Mouse (Mus musculus) urinary bladder, postnatal 4 days (tissue): ENCODE data around the gene Ccno.

ENCODE experiments used
- DNase-seq, 2 experiments: peaks; one replicate each; pipeline ENCODE4 v3.0.0; 2021 to 2022; ENCODE audit warnings: low spot score in 2 of 2

Ccno gene

DNA sequence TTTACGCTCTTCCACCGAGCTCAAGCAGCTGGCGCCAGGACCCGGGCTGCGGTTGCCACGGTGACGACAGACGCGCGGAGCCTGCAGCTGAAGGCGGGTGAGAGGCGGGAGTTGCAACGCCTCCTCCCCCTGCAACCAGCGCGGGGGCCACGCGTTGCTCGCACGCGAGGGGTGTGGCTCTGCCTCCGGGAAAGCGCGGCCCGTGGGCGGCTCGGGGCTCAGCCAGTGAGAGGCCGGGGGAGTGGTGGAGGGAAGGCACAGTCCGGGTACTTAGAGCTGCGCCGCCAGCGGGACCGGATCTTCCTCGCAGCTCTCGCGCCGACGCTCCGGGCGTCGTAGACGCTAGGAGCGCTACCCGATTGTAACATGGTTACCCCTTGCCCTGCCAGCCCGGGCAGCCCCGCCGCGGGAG lies at the start of gene Ccno:
Gene Ccno (plus strand): TSS at position 271 of the 412 bp plus-strand sequence.
- peak; percentile 94 to 95 for DNase-seq

DNA sequence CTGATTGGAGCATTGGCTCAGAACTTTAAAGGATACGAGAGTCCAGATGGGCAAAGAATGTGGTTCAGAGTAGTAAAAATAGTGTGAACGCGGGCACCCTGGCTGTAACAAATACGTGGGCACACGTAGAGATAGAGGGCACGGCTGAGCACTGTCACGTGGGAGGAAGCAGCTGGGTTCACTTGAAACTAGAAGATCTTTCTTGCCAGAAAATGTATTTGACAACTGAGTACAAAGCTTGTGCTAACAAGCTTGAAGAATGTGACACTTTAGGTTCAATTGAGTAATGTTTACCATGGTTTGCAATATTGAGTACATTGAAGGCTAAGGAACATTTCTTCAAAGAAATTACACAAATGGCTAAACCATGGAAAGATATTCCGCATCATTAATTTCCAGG lies 49.5 kb upstream of the Ccno start:
- no peak for DNase-seq

DNA sequence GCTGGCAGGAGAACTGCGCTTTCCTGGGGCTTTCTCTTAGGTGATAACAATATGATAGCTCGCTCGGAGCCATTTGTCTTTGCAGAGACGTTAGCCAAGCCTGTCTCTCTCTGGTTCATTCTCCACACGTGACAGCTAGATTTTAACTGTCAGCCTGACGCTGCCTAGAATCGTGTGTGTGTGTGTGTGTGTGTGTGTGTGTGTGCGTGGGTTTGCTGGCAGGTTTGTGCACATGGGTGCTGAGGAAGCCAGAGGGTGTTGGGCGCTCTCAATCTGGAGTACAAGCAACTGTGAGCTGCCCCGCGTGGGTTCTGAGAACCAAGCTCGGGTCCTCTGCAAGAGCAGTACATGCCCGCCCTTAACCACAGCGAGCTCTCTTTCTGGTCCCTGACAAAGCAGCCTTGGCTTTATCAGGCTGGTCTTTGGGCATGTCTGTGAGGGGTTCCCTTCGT lies 45.7 kb upstream of the Ccno start:
- DNase-seq = no peak

DNA sequence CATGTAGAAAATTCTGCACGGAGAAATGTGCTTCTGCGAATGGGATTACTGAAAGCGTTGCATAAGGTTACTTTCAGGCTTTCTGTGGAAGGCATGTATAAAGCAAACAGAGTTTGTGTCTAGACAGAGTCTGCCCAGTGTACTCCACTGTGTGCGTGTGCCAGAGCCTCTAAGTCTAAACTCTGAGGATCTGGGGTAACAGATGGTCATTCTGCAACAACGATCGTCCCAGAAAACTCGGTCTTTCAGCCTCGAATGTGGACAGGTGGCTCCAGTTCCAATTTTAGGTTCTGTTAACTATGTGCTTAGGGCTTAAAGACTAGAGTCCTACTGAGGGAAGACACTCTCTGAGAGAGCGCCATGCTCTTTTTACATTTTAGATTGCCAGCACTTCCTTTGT lies 42.3 kb upstream of the Ccno start:
- DNase-seq = no peak

DNA sequence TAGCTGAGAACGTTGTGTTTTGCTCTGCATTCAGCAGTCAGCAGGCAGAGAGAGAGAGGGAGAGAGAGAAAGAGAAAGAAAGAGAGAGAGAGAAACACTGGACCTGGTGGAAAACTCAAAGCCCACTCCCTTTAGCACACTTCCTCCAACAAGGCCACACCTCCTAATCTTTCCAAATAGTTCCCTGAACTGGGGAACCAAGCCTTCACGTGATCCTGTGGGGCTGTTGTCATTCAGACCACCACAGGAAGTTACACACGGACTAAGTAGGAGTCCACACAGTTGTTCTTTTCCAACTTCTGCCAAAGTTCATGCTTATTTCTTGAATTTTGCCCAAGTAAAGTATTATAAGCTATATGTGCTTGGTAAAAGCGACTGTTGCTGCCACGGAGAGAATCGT lies 41.7 kb upstream of the Ccno start:
- DNase-seq = no peak

DNA sequence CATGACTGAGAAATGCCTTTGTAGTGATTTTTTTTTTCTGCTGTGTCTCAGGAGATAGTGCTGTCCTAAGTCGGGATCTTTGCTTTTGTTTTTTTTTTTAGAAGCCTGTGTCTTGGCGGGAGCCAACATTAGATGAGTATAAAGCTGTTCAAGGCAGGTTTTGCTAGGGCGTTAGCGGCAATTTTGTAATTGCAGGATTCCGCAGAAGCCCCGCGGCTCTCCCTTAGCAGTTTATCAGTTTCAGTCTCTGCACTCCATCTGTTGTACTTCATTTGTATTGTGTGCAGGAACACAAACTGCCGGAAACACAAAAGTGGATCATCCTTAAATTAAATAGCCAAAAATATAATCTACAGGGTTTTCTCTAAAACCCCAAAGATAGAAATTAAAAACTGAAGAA lies 33.5 kb upstream of the Ccno start:
- DNase-seq = no peak

DNA sequence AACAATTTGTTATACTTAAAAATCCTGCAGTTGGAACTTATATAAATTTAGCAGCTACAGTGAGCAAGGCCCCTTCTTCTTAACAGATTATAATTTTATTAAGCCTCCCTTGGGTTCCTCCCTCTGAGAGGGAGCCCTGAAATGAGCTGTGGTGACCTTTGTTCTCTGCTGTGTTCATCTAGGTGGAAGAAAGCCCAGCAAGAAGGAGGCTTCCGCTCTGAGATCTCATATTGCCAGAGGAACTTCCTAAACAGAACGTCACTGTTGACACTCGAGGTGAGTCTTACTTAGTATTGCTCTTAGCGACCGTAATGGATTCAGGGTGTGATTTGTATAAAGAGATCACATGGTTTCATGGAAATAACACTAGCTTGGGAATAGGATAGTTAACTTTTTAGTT lies 24.5 kb upstream of the Ccno start:
- DNase-seq = no peak

DNA sequence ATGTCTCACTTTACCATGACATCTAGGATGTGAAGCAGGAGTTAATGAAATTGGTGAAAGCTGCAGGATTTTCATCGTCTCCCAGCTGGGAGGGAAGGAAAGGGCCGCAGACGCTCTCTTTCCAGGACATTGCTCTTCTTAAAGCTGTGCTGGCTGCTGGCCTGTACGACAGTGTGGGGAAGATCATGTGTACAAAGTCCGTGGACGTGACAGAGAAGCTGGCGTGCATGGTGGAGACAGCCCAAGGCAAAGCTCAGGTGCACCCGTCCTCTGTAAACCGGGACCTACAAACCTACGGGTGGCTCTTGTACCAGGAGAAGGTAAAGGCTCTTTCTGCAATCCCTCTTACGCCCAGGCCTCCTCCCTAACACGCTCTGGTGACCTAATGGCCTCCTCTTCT lies 23.2 kb upstream of the Ccno start:
- DNase-seq = no peak

DNA sequence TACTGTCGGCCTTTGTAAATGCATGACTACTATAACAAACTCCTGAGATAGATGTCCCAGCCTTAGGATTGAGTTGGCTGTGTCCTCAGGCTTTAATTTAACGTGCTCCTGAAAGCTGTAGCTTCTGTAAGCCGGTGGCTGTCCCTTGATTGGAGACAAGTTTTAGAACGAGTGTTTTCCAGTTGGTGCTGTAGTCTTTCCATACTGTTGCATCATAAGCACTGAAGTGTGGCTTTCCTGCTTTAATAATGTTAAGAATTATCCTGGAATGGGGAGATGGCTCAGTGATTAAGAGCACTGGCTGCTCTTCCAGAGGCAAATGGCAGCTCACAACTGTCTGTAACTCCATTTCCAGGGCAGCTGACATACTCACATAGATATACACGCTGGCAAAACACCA lies 20.3 kb upstream of the Ccno start:
- DNase-seq = no peak

DNA sequence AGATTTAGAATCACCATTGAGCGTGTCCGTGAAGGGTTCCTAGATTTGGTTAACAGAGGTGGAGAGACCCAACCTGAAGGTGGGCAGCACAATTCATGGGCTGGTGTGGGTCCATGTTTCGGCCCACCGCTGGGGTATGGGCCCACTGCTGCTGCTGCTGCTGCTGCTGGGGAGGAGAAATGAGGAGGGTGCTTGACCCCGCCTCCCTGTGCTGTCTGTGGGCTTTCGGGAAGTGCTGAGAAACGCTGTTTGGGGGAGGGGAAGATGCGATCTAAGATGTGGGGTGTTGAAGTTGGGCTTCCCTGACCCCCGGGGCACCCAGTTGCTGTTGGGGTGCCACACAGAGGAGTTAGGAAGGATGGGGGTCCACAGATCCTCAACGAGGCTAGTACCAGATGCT lies 10.9 kb upstream of the Ccno start:
- DNase-seq = no peak

DNA sequence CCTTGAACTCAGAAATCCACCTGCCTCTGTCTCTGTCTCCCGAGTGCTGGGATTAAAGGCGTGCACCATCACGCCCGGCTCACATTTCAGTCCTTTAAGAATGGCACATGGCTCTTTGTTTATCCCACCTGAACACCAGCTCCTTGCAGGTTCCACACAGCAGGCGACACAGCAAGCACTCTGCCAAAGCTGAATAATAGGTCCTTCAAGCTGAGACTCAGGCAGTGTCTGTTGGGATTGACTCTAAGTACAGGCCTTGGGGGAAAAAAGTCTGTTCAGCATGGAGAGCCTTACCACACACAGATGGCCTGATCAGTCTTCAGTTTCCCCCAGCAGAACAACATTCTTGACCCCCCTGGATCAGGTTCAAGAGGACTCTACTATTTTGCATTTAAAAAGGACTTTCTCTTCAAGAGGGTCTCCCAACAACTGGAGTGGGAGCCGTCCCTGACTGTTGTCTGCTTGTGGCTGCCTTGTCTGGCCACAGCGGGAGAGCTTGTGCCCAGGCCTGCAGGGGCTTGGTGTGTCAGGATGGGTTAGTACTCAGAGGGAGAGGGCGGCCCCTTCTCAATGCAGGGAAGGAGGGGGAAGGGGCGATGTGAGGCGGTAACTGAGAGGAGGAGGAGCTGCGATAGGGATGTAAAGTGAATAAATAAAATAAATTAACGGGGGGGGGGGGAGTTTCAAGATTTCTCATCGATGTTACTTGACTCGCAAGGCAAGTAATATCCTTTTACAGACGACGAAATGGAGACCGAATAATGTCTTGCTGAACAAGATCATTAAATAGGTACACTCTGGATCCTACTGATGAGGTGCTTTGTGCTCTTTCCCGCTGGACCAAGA lies 1.8 kb upstream of the Ccno start:
- no peak for DNase-seq

DNA sequence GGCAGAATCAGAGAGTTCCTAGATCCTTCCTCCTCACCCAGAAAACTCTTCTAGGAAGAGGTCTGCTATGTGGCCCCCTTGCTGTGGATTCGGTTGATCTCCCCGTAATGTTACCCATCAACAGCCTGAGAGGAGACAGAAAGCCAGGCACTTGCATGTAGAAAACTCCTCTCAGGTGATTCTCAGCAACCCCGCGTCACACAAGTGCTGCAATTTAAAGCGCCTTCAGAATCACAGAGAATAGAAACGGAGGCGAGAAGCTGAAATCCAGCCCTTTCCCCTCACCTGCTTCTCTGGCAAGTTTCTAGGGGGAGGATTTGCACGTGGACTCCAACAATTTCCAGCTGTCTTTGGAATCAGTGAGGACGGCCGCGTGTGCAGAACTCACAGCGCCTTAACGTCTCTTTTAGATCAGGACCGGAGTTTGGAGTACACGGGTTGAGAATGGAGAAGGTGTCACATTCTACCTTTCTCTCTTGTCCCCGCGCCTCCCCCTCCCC lies 1.1 kb upstream of the Ccno start:
- no peak for DNase-seq

DNA sequence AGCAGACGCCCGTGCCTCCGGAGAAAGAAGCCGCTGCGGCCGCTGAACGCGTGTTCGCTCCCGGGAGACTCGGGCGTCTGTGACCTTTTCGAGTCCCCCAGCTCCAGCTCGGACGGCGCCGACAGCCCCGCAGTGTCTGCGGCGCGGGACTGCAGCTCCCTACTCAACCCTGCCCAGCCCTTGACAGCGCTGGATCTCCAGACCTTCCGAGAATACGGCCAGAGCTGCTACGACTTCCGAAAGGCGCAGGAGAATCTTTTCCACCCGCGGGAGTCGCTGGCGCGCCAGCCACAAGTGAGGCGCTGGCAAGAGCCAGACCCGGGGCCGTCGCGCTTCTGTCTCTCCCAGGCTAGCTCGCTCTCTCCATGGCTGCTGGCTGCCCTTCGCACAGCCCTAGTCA lies 389 bp downstream of the Ccno start:
- DNase-seq = no peak

DNA sequence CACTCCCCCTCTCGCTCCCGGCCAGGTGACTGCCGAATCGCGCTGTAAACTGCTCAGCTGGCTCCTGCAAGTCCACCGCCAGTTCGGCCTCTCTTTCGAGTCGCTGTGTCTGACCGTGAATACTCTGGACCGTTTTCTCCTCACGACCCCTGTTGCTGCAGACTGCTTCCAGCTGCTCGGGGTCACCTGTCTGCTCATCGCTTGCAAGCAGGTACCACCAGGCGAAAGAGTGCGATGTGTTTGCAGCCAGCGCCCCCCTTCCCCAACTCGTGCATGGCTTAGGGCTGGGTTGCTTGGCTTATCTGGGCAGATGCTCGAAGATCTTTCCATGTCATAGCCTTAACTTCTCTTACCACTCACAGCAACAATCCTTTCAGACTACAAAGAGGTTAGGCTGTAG lies 1.3 kb downstream of the Ccno start:
- DNase-seq = no peak

DNA sequence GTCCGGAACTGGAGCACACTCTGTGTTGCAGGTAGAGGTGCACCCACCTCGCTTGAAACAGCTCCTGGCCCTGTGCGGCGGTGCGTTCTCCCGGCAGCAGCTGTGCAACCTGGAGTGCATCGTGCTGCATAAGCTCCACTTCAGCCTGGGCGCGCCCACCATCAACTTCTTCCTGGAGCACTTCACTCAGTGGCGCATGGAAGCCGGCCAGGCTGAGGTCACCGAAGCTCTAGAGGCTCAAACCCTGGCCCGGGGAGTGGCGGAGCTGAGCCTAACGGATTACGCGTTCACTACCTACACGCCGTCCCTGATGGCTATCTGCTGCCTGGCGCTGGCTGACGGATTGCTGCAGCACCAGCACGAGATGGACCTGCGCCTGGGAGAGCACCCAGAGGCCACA lies 1.9 kb downstream of the Ccno start:
- no peak for DNase-seq

DNA sequence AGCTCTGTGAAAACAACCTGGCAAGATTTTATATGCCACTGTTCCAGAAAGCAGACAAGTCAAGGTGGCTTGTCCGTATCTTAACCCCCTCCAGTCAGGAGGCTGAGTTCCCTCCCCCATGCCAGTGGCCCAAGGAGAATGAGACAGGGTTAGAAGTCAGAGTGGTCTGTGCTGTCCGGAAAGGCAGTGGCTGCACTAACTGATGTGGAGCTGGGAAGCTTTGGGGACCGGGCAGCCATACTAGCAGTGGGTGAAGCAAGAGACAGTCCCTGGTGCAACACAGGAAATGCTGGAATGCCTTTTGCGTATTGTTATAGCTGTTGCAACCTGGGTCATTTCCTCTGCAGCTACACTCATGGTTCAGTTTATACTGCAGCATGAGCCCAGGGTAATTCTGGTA lies 2.7 kb downstream of the Ccno start:
- DNase-seq = no peak

DNA sequence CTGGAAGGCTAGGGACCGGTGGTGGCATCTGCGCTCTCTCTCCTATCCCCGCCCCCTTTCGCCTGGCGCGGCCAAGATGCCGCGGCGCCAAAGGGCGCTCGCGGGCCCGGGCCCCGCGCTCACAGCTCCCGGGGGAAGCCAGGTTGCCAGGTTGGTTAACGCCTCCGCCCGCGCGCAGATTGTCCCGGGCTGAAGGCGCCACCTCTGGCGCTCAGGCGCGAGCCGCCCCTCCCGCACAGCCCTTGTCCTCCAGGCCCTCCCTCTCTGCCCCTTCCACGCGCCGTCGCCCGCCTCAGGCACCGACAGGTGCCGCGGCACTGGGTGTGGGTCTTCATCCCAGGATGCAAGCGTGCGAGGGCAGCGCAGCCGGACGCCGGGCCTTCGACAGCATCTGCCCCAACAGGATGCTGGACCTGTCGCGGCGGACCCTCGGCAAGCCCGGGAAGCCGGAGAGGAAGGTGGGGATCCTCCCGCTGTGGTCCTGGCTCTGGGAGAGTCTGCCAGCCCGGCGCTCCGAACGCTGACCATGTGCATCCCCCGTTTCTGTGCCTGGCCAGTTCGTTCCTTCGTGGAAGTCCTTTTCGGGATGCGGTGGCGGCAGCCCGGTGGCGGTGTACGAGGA lies 6.0 kb downstream of the Ccno start, which contains the start of gene Mcidas:
Gene Mcidas (plus strand): TSS at position 315 of the 622 bp plus-strand sequence.
- no peak for DNase-seq

DNA sequence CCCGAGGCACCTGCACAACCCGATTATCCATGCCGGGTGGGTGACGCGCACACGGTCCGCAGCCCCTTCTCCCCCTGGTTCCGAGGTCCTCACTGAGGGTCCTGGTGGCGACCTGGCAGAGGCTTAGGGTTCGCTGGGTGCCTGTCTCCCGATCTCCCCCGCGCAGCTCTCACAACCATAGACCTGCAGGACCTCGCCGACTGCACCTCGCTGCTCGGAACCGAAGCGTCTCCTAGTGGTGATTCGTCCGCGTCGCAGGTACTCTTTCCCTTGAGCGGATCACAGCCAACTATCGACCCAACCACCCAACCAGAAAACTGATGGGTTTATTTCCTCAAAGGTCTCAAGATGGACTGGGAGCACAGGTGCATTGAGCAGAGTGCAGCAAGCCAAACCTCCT lies 6.6 kb downstream of the Ccno start:
- no peak for DNase-seq

DNA sequence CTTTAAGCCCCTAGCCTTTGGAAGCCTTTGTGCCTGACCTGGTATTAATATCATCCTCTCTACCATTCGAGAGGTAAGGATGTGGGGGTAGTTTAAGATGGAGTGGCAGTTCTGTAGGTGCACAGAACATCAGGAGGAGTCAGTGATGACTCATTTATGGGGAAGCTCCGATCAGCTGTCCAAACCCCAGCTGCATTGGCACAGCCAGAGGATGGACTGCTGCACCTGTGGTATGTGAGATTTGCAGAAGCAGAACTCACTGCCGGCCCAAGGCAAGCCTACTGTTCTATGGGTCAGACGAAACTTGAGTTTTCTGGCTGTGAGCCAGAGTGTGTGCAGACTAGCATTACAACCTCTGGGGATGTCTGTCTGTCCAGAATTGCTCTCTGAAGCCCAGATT lies 8.8 kb downstream of the Ccno start:
- no peak for DNase-seq

DNA sequence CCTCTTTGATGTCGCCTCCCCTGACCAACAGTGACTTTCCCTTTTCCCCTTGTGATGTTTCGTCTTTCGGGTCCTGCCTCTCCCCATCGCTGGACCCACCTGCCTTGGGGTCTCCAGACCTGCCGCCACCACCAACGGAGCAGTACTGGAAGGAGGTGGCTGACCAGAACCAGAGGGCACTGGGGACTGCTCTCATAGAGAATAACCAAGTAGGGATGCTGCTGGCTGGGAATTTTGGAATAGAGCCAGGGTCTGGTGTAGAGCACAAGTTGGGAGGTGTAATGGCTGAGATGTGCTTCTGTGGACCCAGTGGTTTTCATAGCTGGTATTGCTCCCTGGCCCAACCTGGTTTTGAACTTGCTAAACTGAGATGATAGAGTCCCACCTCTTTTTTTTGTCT lies 9.8 kb downstream of the Ccno start:
- DNase-seq = no peak

DNA sequence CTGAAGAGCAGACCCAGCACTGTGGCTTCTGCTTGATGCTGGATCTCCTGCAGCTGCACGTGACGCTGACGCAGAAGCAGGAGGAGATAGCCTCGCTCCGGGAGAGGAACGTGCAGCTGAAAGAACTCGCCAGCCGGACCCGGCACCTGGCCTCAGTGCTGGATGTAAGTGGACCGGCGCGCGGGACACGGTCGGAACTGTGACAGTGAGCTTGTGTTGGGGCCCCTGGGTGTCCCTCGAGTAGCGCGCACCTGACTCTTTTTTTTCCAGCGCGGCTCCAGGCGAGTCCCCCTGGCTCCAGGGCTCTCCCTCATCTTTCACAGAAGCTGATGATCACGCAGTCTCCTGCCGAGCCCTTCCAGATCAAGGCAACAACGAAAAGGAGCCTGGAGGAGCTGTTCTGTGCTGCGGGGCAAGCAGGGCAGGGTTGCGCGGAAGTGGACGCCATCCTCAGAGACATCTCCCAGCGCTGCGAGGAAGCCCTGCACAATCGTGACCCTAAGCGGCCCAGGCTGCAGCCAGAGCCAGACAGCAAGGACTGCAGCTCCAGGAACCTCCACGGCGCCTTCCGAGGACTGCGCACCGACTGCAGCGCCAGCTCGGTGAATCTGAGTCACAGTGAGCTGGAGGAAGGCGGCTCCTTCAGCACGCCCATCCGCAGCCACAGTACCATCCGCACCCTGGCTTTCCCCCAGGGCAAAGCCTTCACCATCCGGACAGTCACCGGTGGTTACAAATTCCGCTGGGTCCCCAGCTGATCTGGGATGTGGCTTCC lies 11.0 kb downstream of the Ccno start:
- DNase-seq = no peak

DNA sequence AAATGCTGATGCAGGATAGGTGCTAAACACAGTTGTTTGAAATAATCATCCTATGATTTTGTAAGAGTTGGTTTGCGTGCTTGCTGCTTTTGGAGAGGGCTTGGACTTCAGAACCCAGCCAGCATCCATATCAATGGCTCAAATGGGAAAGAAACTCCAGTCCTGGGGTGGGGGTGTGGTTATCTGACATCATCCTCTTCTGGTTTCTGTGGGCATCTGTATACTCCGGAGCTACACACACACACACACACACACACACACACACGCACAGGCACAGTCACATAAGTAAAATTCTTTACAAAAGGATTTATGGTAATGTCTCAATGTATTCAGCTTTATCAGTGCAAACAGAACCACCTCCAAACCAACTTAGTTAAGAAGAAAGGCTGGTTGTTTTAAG lies 12.5 kb downstream of the Ccno start:
- no peak for DNase-seq
